Mouse (Mus musculus) gastrocnemius, postnatal 25 days (tissue): ENCODE data around the gene Atp2c2. TPM values are rescaled to one million over a fixed set of nuclear protein-coding genes. Genes with fewer than 3 reads are reported as not detected.

Source experiments
- DNase-seq: peaks from one replicate; pipeline ENCODE4 v3.0.0; 2022
- long read RNA-seq, 2 experiments: library from polyadenylated mRNA; stranded (forward); transcript quantifications; one replicate each; pipeline ENCODE4 v2.0.0; 2021
- total RNA-seq, 2 experiments: library from RNA; stranded (reverse); gene quantifications; 1 replicate in 1 of 2; 2 replicates in 1 of 2; pipeline ENCODE4 v1.2.3; 2021

Gene Atp2c2
- total RNA-seq = under 1 TPM in 1 of 2 experiments, not detected in 1; 0.13 TPM
- long read RNA-seq, experiment 1, partial matches to known transcripts = 0 of 1 reads
- long read RNA-seq, experiment 1, other reads (novel, unspliced or antisense) = 1 of 1 reads
- long read RNA-seq, experiment 2 = 0 reads

GRCm38 (mm10) chr8:119699549-119700134 is at the start of gene Atp2c2:
Atp2c2 (plus strand) TSS chr8:119700009.
- no peak for DNase-seq

DNA sequence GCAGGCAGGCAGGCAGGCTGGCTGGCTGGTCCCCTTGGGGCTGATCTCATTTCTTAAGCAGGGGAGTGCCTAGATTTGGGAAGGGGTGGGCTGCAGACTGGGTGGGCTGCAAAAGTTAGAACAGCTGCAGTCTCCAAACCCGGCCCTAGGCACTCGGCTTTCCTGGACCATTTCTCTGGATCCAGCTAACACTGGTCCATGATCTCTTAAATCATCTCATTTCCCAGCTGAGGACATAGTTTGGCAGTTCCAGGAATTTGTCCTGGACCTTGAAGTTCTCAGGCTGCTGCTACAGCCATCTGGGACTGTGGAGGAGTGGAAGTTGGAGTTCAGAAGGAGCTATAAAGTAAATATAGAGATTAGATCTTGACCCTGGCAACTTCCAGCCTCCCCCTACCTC is 48.5 kb upstream of the Atp2c2 start:
- peak; percentile 54 for DNase-seq

DNA sequence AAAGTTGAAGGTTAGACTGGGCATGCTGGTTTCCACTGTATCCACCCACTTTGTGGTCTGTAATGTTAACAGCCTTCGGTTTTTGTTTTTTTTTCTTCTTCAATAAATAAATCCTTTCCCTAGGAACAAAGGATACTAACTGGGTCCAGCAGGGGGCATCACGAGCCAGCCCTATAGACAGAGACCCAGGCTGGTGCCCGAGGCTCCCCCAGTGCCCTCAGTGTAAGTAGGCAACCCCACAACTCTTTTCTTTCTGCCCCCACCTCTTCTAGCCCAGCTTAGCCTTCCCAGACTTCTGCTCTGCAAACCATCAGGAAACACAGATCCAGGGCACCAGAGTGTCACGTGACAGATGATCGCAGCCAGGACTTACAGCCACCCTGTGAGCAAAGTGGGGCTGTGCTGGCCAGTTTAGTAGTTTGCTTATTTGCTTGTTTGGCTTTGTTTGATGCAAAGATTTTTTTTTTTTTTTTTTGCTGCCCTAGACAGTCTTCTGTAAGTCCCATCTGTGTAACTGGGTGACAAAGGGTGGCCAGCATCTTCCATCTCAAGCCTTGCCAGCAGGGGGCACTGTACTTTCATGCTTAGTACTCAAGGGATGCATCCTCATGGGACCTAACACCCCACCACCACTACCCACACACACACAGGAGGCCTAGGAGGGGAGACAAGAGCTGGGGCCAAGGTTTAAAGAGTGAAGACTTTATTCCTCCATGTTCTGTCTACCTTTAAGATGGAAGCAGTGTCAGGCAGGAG is 42.9 kb upstream of the Atp2c2 start:
- peak; percentile 38 for DNase-seq

GRCm38 (mm10) chr8:119661081-119661480 is 38.7 kb upstream of the Atp2c2 start:
- DNase-seq = peak; percentile 82

GRCm38 (mm10) chr8:119661892-119662291 is 37.9 kb upstream of the Atp2c2 start:
- DNase-seq = no peak

DNA sequence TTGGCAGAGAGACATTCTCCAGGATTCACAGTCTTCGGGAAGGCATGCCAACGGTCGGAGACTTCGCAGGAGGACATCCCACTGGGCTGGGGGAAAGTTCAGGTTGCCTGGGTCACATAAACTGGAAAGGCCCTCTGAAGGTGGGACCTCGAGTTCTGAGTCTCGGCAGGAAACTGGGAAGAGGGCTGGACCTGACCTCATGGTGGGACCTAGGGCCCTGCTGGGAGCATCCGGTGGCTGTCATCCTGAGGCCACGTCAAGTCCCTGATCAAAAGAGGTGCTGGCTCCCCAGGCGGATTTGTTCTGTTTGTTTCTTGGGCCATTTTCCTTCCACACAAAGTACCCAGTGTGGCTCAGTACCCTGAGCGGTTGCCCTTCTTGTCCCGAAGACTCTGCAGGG is 36.4 kb upstream of the Atp2c2 start:
- no peak for DNase-seq

DNA sequence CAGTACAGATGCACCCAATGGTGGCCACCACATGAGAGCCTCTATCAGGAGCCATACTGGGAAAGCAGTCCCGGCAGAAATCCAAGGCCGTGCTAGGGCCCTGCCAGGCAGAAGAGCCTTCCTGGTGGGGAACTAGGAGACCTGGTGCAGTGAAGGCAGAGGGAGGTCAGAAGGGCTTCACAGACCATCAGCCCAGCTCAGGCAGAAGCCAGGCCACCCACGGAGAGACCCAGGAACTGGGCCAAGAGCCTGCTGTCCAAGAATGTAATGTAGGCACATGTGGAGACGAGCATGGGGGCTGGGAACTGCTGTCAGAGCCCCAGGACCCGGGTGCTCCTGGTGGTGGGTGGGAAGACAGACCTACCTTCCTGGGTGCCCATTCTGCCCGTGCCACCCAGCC is 34.5 kb upstream of the Atp2c2 start:
- DNase-seq = peak; percentile 45

DNA sequence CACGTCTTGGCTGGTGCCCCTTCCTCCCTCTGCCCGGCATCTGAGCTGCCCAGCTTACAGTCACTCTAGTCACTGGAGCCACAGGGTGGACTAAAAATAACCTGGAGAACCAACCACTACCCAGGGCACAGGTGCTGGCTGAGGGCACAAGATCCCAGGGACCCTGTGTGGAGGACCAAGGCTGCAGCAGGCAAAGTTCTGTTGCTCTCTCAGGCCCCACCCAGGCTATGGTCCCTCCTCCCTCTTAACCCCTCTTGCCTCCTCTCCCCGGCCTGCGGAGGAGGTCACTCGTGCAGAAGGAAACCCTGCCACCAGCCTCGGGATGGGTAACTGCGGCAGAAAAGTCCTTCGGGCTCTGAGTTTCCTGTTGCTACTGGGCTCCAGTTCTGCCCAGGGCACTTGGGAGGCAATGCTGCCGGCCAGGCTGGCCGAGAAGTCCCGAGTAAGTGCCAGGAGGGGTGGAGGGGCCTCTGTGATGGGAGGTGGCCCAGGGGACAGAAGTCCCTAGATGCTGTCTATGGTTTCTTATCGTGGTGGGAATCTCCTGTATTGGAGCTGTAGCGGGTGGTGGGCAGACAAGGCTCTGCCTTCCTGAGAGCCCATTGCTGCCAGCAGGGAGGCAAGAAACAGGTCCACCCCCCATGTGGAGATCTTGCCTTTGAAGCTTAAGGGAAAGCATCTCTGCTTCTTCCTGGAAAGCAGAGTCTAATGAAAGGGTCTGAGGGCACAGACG is 33.4 kb upstream of the Atp2c2 start, which contains the start of gene Wfdc1:
Gene Wfdc1, plus strand, starts transcription at position 147 of the 733 bp plus-strand sequence.
- DNase-seq = peak; percentile 79

GRCm38 (mm10) chr8:119668447-119668846 is 31.4 kb upstream of the Atp2c2 start:
- DNase-seq = no peak

DNA sequence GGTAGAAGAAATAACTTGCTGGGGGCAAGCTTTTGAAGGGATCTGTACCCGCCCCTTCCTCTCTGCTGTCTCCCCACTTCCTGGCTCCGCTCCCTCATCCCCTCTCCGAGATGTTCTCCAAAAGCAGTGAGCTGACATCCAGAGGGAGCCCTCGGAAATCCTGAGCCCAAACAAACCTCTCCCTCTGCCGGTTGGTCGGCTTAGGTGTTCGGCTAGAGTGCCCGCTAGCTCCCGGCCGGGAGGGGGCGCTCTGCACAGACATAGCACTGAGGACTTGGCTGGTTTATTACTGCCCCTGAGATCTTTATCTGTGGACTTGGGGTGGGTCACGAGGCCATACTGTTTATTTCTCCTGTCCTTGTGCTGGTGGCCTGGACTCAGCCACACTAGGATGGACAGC is 30.5 kb upstream of the Atp2c2 start:
- no peak for DNase-seq

DNA sequence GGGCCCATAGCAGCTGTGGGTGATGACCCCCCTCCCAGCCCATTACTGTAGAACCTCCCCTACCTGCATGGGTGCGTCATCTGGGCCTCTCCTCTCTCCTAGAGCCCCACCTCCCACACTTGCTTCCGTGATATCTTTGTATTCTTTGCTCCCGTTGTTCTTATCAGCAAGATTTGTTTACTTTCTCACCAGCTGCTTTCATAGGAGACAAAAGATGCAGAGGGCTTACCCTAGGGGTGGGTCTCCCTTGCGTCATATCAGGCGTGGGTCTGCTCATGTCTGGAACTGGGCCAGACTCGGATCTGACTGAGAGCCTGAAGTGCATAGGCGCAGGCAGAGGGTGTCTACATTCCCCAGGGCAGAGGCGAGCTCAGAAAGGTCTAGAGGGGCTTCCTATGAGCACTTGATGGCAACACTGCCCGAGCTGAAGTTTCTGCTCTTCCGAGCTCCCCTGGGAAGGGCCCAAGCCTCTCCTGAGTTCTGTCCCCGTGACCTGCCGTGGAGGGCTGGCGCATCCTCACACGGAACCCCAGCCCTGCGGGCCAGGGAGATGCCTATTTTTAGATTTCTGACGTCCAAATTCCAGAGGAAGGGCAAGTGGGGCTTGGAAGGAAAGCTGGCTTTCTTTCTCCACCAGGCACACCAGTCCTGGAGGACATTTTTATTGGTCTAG is 29.3 kb upstream of the Atp2c2 start:
- peak; percentile 83 for DNase-seq

DNA sequence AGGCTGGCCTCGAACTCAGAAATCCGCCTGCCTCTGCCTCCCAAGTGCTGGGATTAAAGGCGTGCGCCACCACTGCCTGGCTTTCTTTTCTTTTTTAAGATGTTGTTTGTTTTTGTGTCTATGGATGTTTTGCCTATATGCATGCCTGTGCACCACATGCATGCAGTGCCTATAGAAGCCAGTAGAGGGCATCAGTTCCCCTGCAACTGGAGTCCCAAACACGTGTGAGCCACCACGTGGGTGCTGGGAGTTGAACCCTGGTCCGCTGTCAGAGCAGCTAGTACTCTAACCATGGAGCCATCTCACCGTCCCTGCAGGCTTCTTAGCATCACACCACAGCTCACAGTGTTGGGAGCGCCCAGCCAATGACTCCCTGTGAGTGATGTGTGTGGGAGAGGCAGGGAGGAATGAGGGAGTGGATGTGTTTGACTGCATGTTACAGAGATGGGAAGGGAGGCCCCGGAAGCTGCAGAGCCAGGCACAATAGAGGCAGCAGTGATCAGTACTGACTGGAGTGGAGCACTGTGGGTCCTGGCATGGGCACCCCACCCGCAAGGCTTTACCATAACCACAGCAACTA is 25.7 kb upstream of the Atp2c2 start:
- no peak for DNase-seq

GRCm38 (mm10) chr8:119675457-119675856 is 24.4 kb upstream of the Atp2c2 start:
- DNase-seq = no peak

GRCm38 (mm10) chr8:119676389-119676788 is 23.4 kb upstream of the Atp2c2 start:
- DNase-seq = peak; percentile 85

GRCm38 (mm10) chr8:119678138-119678843 is 21.5 kb upstream of the Atp2c2 start:
- DNase-seq = no peak

DNA sequence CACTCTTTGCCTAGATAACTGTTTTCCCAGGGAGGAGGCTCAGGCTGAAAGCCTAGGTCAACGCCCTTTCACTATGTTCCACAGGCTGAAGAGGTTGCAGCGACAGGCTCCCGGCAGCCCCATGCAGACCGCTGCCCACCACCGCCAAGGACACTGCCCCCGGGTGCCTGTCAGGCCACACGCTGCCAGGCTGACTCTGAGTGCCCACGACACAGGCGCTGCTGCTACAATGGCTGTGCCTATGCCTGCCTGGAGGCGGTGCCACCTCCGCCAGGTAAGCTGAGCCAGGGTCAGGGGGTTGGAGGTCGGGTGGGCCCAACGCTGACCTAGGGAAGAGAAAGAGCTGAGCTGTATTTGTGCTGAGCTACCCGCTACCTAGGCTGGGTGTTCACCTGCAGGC is 20.6 kb upstream of the Atp2c2 start:
- no peak for DNase-seq

DNA sequence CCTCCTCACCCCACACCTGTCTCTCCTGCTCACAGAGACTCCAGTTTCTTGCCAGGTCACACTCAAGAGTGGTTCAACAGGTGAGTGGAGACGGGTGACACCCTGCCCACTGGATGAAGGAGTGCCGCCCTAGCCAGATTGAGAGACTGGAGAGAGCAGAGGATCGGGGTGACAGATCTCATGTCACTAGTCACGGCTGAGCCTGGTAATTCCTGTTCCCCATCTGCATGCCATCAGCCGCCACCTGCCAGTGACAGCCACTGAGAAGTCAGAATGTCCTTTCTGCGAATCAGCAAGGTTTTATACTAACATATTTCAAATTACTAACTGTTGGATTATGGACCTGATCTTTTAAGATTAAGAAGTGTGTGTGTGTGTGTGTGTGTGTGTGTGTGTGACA is 9.2 kb upstream of the Atp2c2 start:
- no peak for DNase-seq

DNA sequence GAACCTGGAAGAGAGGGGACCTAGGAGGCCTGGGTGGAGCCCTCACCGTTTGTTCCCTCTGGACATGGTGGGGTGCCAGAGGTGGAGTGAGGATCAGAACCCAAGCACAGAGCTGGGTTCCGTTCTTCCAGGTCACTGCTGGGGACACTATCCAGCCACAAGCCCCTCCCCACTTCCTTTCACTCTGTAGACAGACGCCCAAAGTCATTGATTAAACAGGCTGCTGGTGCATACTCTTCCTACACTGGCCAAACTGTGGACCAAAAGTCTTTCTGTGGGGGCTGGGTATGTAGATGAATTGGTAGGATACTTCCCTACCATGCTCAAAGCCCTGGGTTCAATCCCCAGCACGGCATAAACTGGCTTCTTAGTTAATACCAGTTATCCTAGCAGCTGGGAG is 7.8 kb upstream of the Atp2c2 start:
- DNase-seq = no peak

GRCm38 (mm10) chr8:119694696-119695095 is 5.1 kb upstream of the Atp2c2 start:
- DNase-seq = no peak

- no peak for DNase-seq
Measured at GRCm38 (mm10) chr8:119697163-119697562, 2.6 kb upstream of the Atp2c2 start.

- DNase-seq = peak; percentile 27
Measured at GRCm38 (mm10) chr8:119698960-119699359, 849 bp upstream of the Atp2c2 start.
